Comparison of ENCODE assay signal across 11 mouse cellular contexts in the genomic region with DNA sequence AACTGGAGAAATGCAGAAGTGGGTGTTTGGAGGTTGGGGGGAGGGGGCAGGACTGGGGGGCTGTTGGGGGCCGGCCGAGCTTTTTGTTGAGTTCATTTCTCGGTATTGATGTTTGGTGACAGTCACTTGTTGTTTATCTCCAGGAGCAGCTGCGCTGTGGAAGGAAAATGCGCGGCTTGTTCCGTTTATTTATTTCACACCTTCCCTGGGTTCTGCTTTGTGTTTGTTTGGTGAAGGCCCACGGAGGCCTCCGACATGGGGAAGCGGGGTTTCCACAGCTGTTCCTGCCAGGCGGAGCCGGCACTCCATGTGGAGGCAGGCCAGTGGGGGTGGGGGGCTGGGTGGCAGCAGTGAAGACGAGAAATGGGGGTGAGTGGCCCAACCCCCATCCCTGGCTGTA.
DNase-seq lines count a peak whose midpoint lies in the region; ATAC-seq and TF ChIP-seq lines count a peak whose summit lies in the region.
"Had no signal": no experiment of that assay in that cellular context is flagged by ENCODE, and none has a peak within 500 bp of the region (broad histone marks: within the 10 kb centered on the region; RNA-seq: fewer than 3 reads in every experiment).

No protein-coding gene starts in this region.

- DNase-seq in heart, adult 8-10 months (ENCODE audit: low spot score), result no peak
- DNase-seq in G1E (ENCODE audit: low spot score), result peak; percentile 86
- no peak for DNase-seq in gastrocnemius, postnatal 10 days
- DNase-seq in spleen, adult 18-20 months, result no peak
- no peak for DNase-seq in adrenal gland, adult 18-20 months (ENCODE audit: low spot score in 2 of 2)

- H3K9ac ChIP-seq in heart, embryonic 14.5 days (ENCODE audit: low read length), result no peak overlapping the region
- 0 out of 2 replicates have a peak overlapping the region, but pooled peaks have one; percentile 19 for H3K9ac ChIP-seq in forebrain, embryonic 15.5 days (replicated peaks)
- no peak overlapping the region for H3K9ac ChIP-seq in limb, embryonic 13.5 days

- H3K27me3 ChIP-seq in heart, embryonic 14.5 days (ENCODE audit: control insufficient read depth, insufficient read depth, low read length), result no peaks in the 10 kb centered on the region
- H3K27me3 ChIP-seq in G1E (ENCODE audit: insufficient read depth, low read length), result no peaks in the 10 kb centered on the region
- H3K27me3 ChIP-seq in forebrain, embryonic 15.5 days, result no peaks in the 10 kb centered on the region
- no peaks in the 10 kb centered on the region for H3K27me3 ChIP-seq in limb, embryonic 13.5 days

- ATAC-seq in heart, embryonic 14.5 days (ENCODE audit: insufficient number of reproducible peaks, insufficient read depth, low FRiP score, low read depth), result no peak
- peak; percentile 36 for ATAC-seq in G1E (ENCODE audit: extremely low read depth, insufficient number of reproducible peaks, low FRiP score, poor library complexity, severe bottlenecking)
- peak; percentile 50 for ATAC-seq in forebrain, embryonic 15.5 days (replicated peaks)
- ATAC-seq in limb, embryonic 13.5 days (ENCODE audit: low FRiP score, low read depth), result no peak

- 0 out of 2 replicates have a peak overlapping the region, but pooled peaks have one; percentile 7 for H3K4me2 ChIP-seq in heart, embryonic 14.5 days (ENCODE audit: low read length)
- peak overlapping the region; percentile 23 for H3K4me2 ChIP-seq in forebrain, embryonic 15.5 days (replicated peaks)
- H3K4me2 ChIP-seq in limb, embryonic 13.5 days (replicated peaks), result peak overlapping the region; percentile 25
- H3K4me2 ChIP-seq: heart, embryonic 11.5 days had no signal

- H3K4me3 ChIP-seq in heart, embryonic 14.5 days (ENCODE audit: control insufficient read depth in 1 of 2, insufficient read depth in 1 of 2, low read depth in 1 of 2, low read length in 2 of 2), result no peak overlapping the region
- H3K4me3 ChIP-seq in G1E (ENCODE audit: low read depth, low read length), result peak overlapping the region; percentile 65; the same call in 1 of the 2 replicates
- H3K4me3 ChIP-seq in forebrain, embryonic 15.5 days, result no peak overlapping the region
- H3K4me3 ChIP-seq in limb, embryonic 13.5 days, result no peak overlapping the region

- H3K9me3 ChIP-seq in heart, embryonic 14.5 days (ENCODE audit: control insufficient read depth, low read length), result no peaks in the 10 kb centered on the region
- H3K9me3 ChIP-seq in G1E (replicated peaks), result 0 out of 2 replicates have a peak, but pooled peaks cover 2% of the 10 kb centered on the region
- H3K9me3 ChIP-seq in forebrain, embryonic 15.5 days, result no peaks in the 10 kb centered on the region
- H3K9me3 ChIP-seq in limb, embryonic 13.5 days, result no peaks in the 10 kb centered on the region

- WGBS in heart, embryonic 14.5 days, result 43% methylated on average over 13 of the region's 13 CpGs
- 6% methylated on average over 13 of the region's 13 CpGs for WGBS in forebrain, embryonic 15.5 days
- WGBS in limb, embryonic 13.5 days, result 21% methylated on average over 13 of the region's 13 CpGs

- peaks cover 23% of the 10 kb centered on the region for H3K36me3 ChIP-seq in heart, embryonic 14.5 days (ENCODE audit: control insufficient read depth, insufficient read depth, low read length)
- peaks cover 95% of the 10 kb centered on the region for H3K36me3 ChIP-seq in G1E (replicated peaks)
- no peaks in the 10 kb centered on the region for H3K36me3 ChIP-seq in forebrain, embryonic 15.5 days
- H3K36me3 ChIP-seq in limb, embryonic 13.5 days, result peaks cover 27% of the 10 kb centered on the region

- no peak for TF ChIP-seq CTCF in G1E (IDR thresholded peaks at IDR 0.05; ENCODE audit: low read depth, low read length)

- no peak overlapping the region for H3K27ac ChIP-seq in heart, embryonic 14.5 days (replicated peaks in 1 of 2; ENCODE audit: control insufficient read depth in 1 of 2, insufficient read depth in 1 of 2, low read depth in 2 of 2, low read length in 2 of 2)
- H3K27ac ChIP-seq in forebrain, embryonic 15.5 days (replicated peaks), result peak overlapping the region; percentile 86
- H3K27ac ChIP-seq in limb, embryonic 13.5 days, result no peak overlapping the region
- H3K27ac ChIP-seq: kidney, postnatal 0 days; stomach, postnatal 0 days had no signal

- peaks cover 14 to 24% of the 10 kb centered on the region in 2 experiments; a peak in 3 of 4 replicates for H3K4me1 ChIP-seq in heart, embryonic 14.5 days (ENCODE audit: control insufficient read depth in 2 of 2, insufficient read depth in 2 of 2, low read length in 2 of 2)
- peaks cover 88% of the 10 kb centered on the region for H3K4me1 ChIP-seq in G1E (ENCODE audit: insufficient read depth, low read depth, low read length)
- H3K4me1 ChIP-seq in forebrain, embryonic 15.5 days, result peaks cover 48% of the 10 kb centered on the region
- H3K4me1 ChIP-seq in limb, embryonic 13.5 days, result peaks cover 21% of the 10 kb centered on the region

Comparison
In these comparisons a context has a peak if more than half of its experiments do, and no peak if none do; other contexts are left out.
1. ATAC-seq: peak in G1E (single experiment) and forebrain, embryonic 15.5 days (single experiment); none in heart, embryonic 14.5 days (single experiment) and limb, embryonic 13.5 days (single experiment).
2. Peak in every context shown above with its lines, with median percentiles within 50 percentile points of each other: H3K4me2 ChIP-seq.